In the genomic region with DNA sequence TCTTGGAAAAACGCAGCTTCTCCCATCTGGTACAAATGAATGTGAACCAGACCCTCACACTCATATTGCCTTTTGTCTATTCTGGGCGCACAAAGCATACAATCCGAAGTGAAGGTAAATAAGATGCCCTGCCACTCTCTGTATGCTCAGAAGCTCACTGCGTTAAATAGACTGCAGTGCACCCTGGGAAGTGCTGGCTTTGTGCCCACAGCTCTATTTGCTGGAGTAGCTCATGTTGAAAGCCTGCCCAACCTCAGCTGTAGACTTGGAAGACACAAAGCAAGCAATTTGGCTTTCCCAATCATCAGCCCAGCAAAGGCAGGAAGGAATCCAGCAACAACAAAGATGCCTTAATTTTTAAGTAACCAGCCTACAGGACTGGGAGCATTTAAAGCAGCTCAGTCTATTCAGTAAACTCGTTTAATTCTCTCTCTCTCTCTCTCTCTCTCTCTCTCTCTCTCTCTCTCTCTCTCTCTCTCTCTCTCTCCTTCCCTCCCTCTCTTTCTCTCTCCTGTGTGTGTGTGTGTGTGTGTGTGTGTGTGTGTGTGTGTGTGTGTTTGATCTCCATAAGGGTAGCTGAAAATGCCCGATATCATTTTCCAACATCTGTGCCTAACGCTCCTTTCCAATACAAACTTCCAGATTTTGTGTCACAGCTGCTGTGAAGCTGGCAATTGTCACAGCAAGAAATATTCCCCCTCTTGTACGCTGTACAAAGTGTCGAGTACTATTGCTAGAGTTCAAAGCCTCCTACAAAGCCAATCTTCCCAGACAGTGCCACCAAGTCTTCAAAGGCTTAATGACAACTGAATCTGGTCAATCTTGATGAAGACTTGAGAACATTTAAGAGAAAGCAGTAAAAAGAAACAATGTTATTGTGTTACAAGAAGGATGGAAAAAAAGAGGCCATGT, we compare ENCODE assay signal across 8 mouse cellular contexts.
DNase-seq lines count a peak whose midpoint lies in the region; ATAC-seq and TF ChIP-seq lines count a peak whose summit lies in the region.

No protein-coding gene starts in this region.

- peak; percentile 96 for ATAC-seq in forebrain, postnatal 0 days
- peak; percentile 95 for ATAC-seq in hindbrain, embryonic 13.5 days (ENCODE audit: low FRiP score)
- ATAC-seq in limb, embryonic 13.5 days (ENCODE audit: low FRiP score, low read depth) = peak; percentile 77; the same call in 1 of the 2 replicates
- ATAC-seq in monocyte, adult 5-6 weeks (replicated peaks; ENCODE audit: insufficient number of reproducible peaks, low FRiP score, low TSS enrichment, poor library complexity, severe bottlenecking) = no peak

- DNase-seq in embryo, embryonic 10.5 days (ENCODE audit: low spot score) = peak; percentile 3
- no peak for DNase-seq in embryo, embryonic 9.5 days (ENCODE audit: extremely low spot score)
- DNase-seq in brain, adult 2 months (ENCODE audit: low read depth, low spot score) = peak; percentile 88
- DNase-seq in forebrain, postnatal 0 days = peak; percentile 94
- DNase-seq in retina, embryonic 14.5 days (ENCODE audit: low spot score) = peak; percentile 13

- 7% methylated on average over 9 of the region's 9 CpGs for WGBS in forebrain, postnatal 0 days
- WGBS in hindbrain, embryonic 13.5 days = 51% methylated on average over 9 of the region's 9 CpGs
- 56% methylated on average over 9 of the region's 9 CpGs for WGBS in limb, embryonic 13.5 days

- H3K36me3 ChIP-seq in forebrain, postnatal 0 days (ENCODE audit: insufficient read depth) = no peaks in the 10 kb centered on the region
- H3K36me3 ChIP-seq in hindbrain, embryonic 13.5 days = no peaks in the 10 kb centered on the region
- H3K36me3 ChIP-seq in limb, embryonic 13.5 days = no peaks in the 10 kb centered on the region

- no peak for TF ChIP-seq CTCF in forebrain, postnatal 0 days (IDR thresholded peaks at IDR 0.05; ENCODE audit: low read depth)

- peak overlapping the region; percentile 62 for H3K27ac ChIP-seq in forebrain, postnatal 0 days (ENCODE audit: low read depth, low read length)
- peak overlapping the region; percentile 59 for H3K27ac ChIP-seq in hindbrain, embryonic 13.5 days
- H3K27ac ChIP-seq in limb, embryonic 13.5 days = no peak overlapping the region

- H3K4me1 ChIP-seq in forebrain, postnatal 0 days (ENCODE audit: insufficient read depth) = 0 out of 2 replicates have a peak, but pooled peaks cover 2% of the 10 kb centered on the region
- H3K4me1 ChIP-seq in hindbrain, embryonic 13.5 days (replicated peaks) = peaks cover 5% of the 10 kb centered on the region
- H3K4me1 ChIP-seq in limb, embryonic 13.5 days = no peaks in the 10 kb centered on the region; the same call in 1 of the 2 replicates

- H3K9me3 ChIP-seq in forebrain, postnatal 0 days (ENCODE audit: low read length) = no peaks in the 10 kb centered on the region
- no peaks in the 10 kb centered on the region for H3K9me3 ChIP-seq in hindbrain, embryonic 13.5 days
- no peaks in the 10 kb centered on the region for H3K9me3 ChIP-seq in limb, embryonic 13.5 days

- H3K4me3 ChIP-seq in forebrain, postnatal 0 days (ENCODE audit: low read depth, low read length) = no peak overlapping the region
- no peak overlapping the region for H3K4me3 ChIP-seq in hindbrain, embryonic 13.5 days
- no peak overlapping the region for H3K4me3 ChIP-seq in limb, embryonic 13.5 days

- no peaks in the 10 kb centered on the region for H3K27me3 ChIP-seq in forebrain, postnatal 0 days (ENCODE audit: insufficient read depth, low read length)
- no peaks in the 10 kb centered on the region for H3K27me3 ChIP-seq in hindbrain, embryonic 13.5 days
- no peaks in the 10 kb centered on the region for H3K27me3 ChIP-seq in limb, embryonic 13.5 days

- peak overlapping the region; percentile 15; the same call in 1 of the 2 replicates for H3K4me2 ChIP-seq in forebrain, postnatal 0 days (ENCODE audit: low read depth)
- no peak overlapping the region for H3K4me2 ChIP-seq in hindbrain, embryonic 13.5 days
- no peak overlapping the region for H3K4me2 ChIP-seq in limb, embryonic 13.5 days (replicated peaks)

- H3K9ac ChIP-seq in forebrain, postnatal 0 days = no peak overlapping the region
- H3K9ac ChIP-seq in hindbrain, embryonic 13.5 days = no peak overlapping the region
- no peak overlapping the region for H3K9ac ChIP-seq in limb, embryonic 13.5 days
